Mouse (Mus musculus) lung, postnatal 0 days (tissue): ENCODE results near the gene Rrh.

Source experiments
- CTCF ChIP-seq: IDR thresholded peaks from 2 replicates; pipeline ENCODE4 v1.5.1; 2016; ENCODE audit warnings: antibody characterized with exemption, mild to moderate bottlenecking
- EP300 ChIP-seq: IDR thresholded peaks from 2 replicates; pipeline ENCODE4 v1.6.1; 2016; ENCODE audit warnings: antibody characterized with exemption, mild to moderate bottlenecking, control low read depth

DNA sequence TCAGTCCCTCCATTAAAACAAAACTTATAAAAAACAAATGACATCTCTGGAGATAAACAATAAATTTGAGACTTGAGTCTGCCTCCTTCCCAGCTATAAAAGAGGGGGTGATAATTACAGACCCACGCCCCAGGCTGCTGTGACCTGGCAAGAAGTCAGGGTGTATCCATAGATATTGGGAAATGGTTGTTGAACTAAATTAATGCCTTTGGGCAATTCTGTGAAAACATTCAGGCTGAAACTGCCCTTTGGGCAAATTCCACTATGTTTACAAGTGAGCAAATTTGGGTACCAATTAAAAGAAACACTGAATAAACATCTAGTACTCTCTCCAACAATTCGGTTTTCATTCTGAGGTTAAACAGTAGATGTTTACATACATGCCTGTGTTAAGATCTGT, 23.4 kb downstream of the Rrh start:
- TF ChIP-seq EP300 (no peak), CTCF (no peak)
